Comparison of ENCODE assay signal across 8 mouse cellular contexts in genomic region chr11:97403614-97404183, GRCm38 (mm10). TPM values are rescaled to one million over a fixed set of nuclear protein-coding genes. Genes with fewer than 3 reads are reported as not detected.
A peak's percentile ranks its signal among the peaks of the same experiment; 100 is the strongest.
DNase-seq lines count a peak whose midpoint lies in the region; ATAC-seq and TF ChIP-seq lines count a peak whose summit lies in the region.

No protein-coding gene starts in this region.

- H3K4me2 ChIP-seq in kidney, embryonic 15.5 days = peak overlapping the region; percentile 100
- peak overlapping the region; percentile 96 for H3K4me2 ChIP-seq in forebrain, embryonic 14.5 days (ENCODE audit: low read length)
- peak overlapping the region; percentile 97 for H3K4me2 ChIP-seq in limb, embryonic 12.5 days
- H3K4me2 ChIP-seq in neural tube, embryonic 15.5 days = peak overlapping the region; percentile 93

- peaks cover 27% of the 10 kb centered on the region for H3K27me3 ChIP-seq in kidney, embryonic 15.5 days
- no peaks in the 10 kb centered on the region; the same call in 1 of the 2 replicates for H3K27me3 ChIP-seq in forebrain, embryonic 14.5 days (replicated peaks; ENCODE audit: control insufficient read depth, insufficient read depth, low read length)
- peaks cover 37% of the 10 kb centered on the region; the same call in 1 of the 2 replicates for H3K27me3 ChIP-seq in limb, embryonic 12.5 days
- peaks cover 6% of the 10 kb centered on the region; the same call in 1 of the 2 replicates for H3K27me3 ChIP-seq in neural tube, embryonic 15.5 days (replicated peaks)

- no peaks in the 10 kb centered on the region for H3K9me3 ChIP-seq in kidney, embryonic 15.5 days (replicated peaks)
- H3K9me3 ChIP-seq in forebrain, embryonic 14.5 days (replicated peaks; ENCODE audit: control insufficient read depth, low read length) = no peaks in the 10 kb centered on the region
- H3K9me3 ChIP-seq in limb, embryonic 12.5 days = no peaks in the 10 kb centered on the region; the same call in 1 of the 2 replicates
- H3K9me3 ChIP-seq in neural tube, embryonic 15.5 days (replicated peaks) = no peaks in the 10 kb centered on the region

- no peak for DNase-seq in kidney, adult 11 months
- no peak for DNase-seq in forebrain, embryonic 14.5 days (ENCODE audit: low spot score)
- no peak for DNase-seq in left cerebral cortex, adult 2 months (ENCODE audit: extremely low spot score in 1 of 2, low spot score in 2 of 2)
- DNase-seq in lung, postnatal 4 days = no peak
- no peak for DNase-seq in left cerebral cortex, postnatal 25 days (ENCODE audit: low spot score in 2 of 2)

- no peak overlapping the region for H3K27ac ChIP-seq in kidney, embryonic 15.5 days
- H3K27ac ChIP-seq in forebrain, embryonic 14.5 days (ENCODE audit: low read depth, low read length) = peak overlapping the region; percentile 21; the same call in 1 of the 2 replicates
- peak overlapping the region; percentile 1; the same call in 1 of the 2 replicates for H3K27ac ChIP-seq in limb, embryonic 12.5 days
- H3K27ac ChIP-seq in neural tube, embryonic 15.5 days (replicated peaks) = peak overlapping the region; percentile 42; the same call in 1 of the 2 replicates
- H3K27ac ChIP-seq in left cerebral cortex, adult 2 months = no peak overlapping the region

- 36% methylated on average over 8 of the region's 8 CpGs for WGBS in kidney, embryonic 15.5 days
- WGBS in forebrain, embryonic 14.5 days = 43% methylated on average over 8 of the region's 8 CpGs
- 44% methylated on average over 8 of the region's 8 CpGs for WGBS in limb, embryonic 12.5 days
- 24% methylated on average over 8 of the region's 8 CpGs for WGBS in neural tube, embryonic 15.5 days

- peaks cover 51% of the 10 kb centered on the region for H3K4me1 ChIP-seq in kidney, embryonic 15.5 days
- peaks cover 20% of the 10 kb centered on the region for H3K4me1 ChIP-seq in forebrain, embryonic 14.5 days (ENCODE audit: control insufficient read depth, insufficient read depth, low read length)
- peaks cover 34% of the 10 kb centered on the region for H3K4me1 ChIP-seq in limb, embryonic 12.5 days (replicated peaks)
- H3K4me1 ChIP-seq in neural tube, embryonic 15.5 days = peaks cover 60% of the 10 kb centered on the region

- ATAC-seq in kidney, embryonic 15.5 days (replicated peaks; ENCODE audit: low FRiP score) = no peak
- no peak for ATAC-seq in forebrain, embryonic 14.5 days
- no peak for ATAC-seq in limb, embryonic 12.5 days (ENCODE audit: insufficient number of reproducible peaks, insufficient read depth, low FRiP score, low TSS enrichment, low read depth)
- ATAC-seq in neural tube, embryonic 15.5 days (ENCODE audit: low FRiP score) = no peak

- no peak overlapping the region for H3K9ac ChIP-seq in kidney, embryonic 15.5 days
- H3K9ac ChIP-seq in forebrain, embryonic 14.5 days (ENCODE audit: low read length) = peak overlapping the region; percentile 72; the same call in 1 of the 2 replicates
- peak overlapping the region; percentile 65; the same call in 1 of the 2 replicates for H3K9ac ChIP-seq in limb, embryonic 12.5 days (replicated peaks)
- peak overlapping the region; percentile 73; the same call in 1 of the 2 replicates for H3K9ac ChIP-seq in neural tube, embryonic 15.5 days (replicated peaks)

- H3K4me3 ChIP-seq in kidney, embryonic 15.5 days (replicated peaks) = peak overlapping the region; percentile 61
- H3K4me3 ChIP-seq in forebrain, embryonic 14.5 days (ENCODE audit: low read depth, low read length) = peak overlapping the region; percentile 61
- H3K4me3 ChIP-seq in limb, embryonic 12.5 days (replicated peaks) = peak overlapping the region; percentile 63
- H3K4me3 ChIP-seq in neural tube, embryonic 15.5 days (replicated peaks) = peak overlapping the region; percentile 68
- H3K4me3 ChIP-seq in left cerebral cortex, adult 2 months = no peak overlapping the region

- intact Hi-C loops in left cerebral cortex, adult 2 months (cut with DNase I) = no loop called here
- intact Hi-C loops in left cerebral cortex, postnatal 25 days (cut with DNase I) = no loop called here

- no peak for TF ChIP-seq CTCF in left cerebral cortex, adult 2 months (IDR thresholded peaks at IDR 0.05)

- H3K36me3 ChIP-seq in kidney, embryonic 15.5 days = no peaks in the 10 kb centered on the region
- H3K36me3 ChIP-seq in forebrain, embryonic 14.5 days (ENCODE audit: control insufficient read depth, insufficient read depth, low read length) = no peaks in the 10 kb centered on the region
- no peaks in the 10 kb centered on the region; the same call in 1 of the 2 replicates for H3K36me3 ChIP-seq in limb, embryonic 12.5 days
- H3K36me3 ChIP-seq in neural tube, embryonic 15.5 days = no peaks in the 10 kb centered on the region

RNA-seq across cellular contexts. Expression of gene Arhgap23, which starts 11.6 kb away (rescaled TPM):
- 4.6 and 5.9 TPM in 2 replicates for polyA plus RNA-seq in kidney, embryonic 15.5 days (2015; fragmentation: Nextera tagmentation; extraction: Ambion mirVana)
- polyA plus RNA-seq in forebrain, embryonic 14.5 days (2014; fragmentation: Nextera tagmentation; extraction: Ambion mirVana) = 5.4 and 6.3 TPM in 2 replicates
- 7.3 and 7.4 TPM in 2 replicates for polyA plus RNA-seq in limb, embryonic 12.5 days (2016; fragmentation: Nextera tagmentation; extraction: Ambion mirVana)
- 8.0 and 9.2 TPM in 2 replicates for polyA plus RNA-seq in neural tube, embryonic 15.5 days (2015; fragmentation: Nextera tagmentation; extraction: Ambion mirVana)
- 10 to 100 TPM; 64.4 to 78.6 TPM for total RNA-seq in left cerebral cortex, adult 2 months (2021)
- 10 to 100 TPM; 63.8 to 66.5 TPM for total RNA-seq in left cerebral cortex, postnatal 25 days (2021)

RNA-seq across cellular contexts. Expression of gene Socs7, which starts 41.3 kb away (rescaled TPM):
- polyA plus RNA-seq in kidney, embryonic 15.5 days (2015; fragmentation: Nextera tagmentation; extraction: Ambion mirVana) = 3.8 and 3.9 TPM in 2 replicates
- polyA plus RNA-seq in forebrain, embryonic 14.5 days (2014; fragmentation: Nextera tagmentation; extraction: Ambion mirVana) = 5.7 and 5.9 TPM in 2 replicates
- 5.1 and 5.5 TPM in 2 replicates for polyA plus RNA-seq in limb, embryonic 12.5 days (2016; fragmentation: Nextera tagmentation; extraction: Ambion mirVana)
- 7.7 and 8.4 TPM in 2 replicates for polyA plus RNA-seq in neural tube, embryonic 15.5 days (2015; fragmentation: Nextera tagmentation; extraction: Ambion mirVana)
- total RNA-seq in left cerebral cortex, adult 2 months (2021) = 10 to 100 TPM; 87.2 to 91.9 TPM
- total RNA-seq in left cerebral cortex, postnatal 25 days (2021) = 10 to 100 TPM; 87.3 to 94.1 TPM

RNA-seq across cellular contexts. Expression of gene Gpr179, which starts 51.8 kb away (rescaled TPM):
- polyA plus RNA-seq in kidney, embryonic 15.5 days (2015; fragmentation: Nextera tagmentation; extraction: Ambion mirVana) = 0.10 and 0.53 TPM in 2 replicates
- polyA plus RNA-seq in forebrain, embryonic 14.5 days (2014; fragmentation: Nextera tagmentation; extraction: Ambion mirVana) = 0.20 and 0.34 TPM in 2 replicates
- 0.05 and 0.14 TPM in 2 replicates for polyA plus RNA-seq in limb, embryonic 12.5 days (2016; fragmentation: Nextera tagmentation; extraction: Ambion mirVana)
- 0.33 and 0.46 TPM in 2 replicates for polyA plus RNA-seq in neural tube, embryonic 15.5 days (2015; fragmentation: Nextera tagmentation; extraction: Ambion mirVana)
- total RNA-seq in left cerebral cortex, adult 2 months (2021) = under 1 TPM; 0.18 to 0.37 TPM
- under 1 TPM; 0.18 to 0.43 TPM for total RNA-seq in left cerebral cortex, postnatal 25 days (2021)

Comparison
In these comparisons a context has a peak if more than half of its experiments do, and no peak if none do; other contexts are left out.
1. H3K27ac ChIP-seq: peak in forebrain, embryonic 14.5 days (single experiment), limb, embryonic 12.5 days (single experiment) and neural tube, embryonic 15.5 days (single experiment); none in kidney, embryonic 15.5 days (single experiment) and left cerebral cortex, adult 2 months (single experiment).
2. Peak in every context shown above with its lines, with median percentiles within 50 percentile points of each other: H3K4me2 ChIP-seq.